Mouse (Mus musculus): ENCODE results near the gene Lrrn3. TPM values are rescaled to one million over a fixed set of nuclear protein-coding genes. Genes with fewer than 3 reads are reported as not detected.

The Lrrn3 gene
- polyA plus RNA-seq, 1 experiment from 2014 or later: 17.7 TPM

- Histone ChIP-seq H3K27ac (no peak overlapping the region), H3K4me1 (replicated peaks) (no peaks in the 10 kb centered on the region), H3K27me3 (ENCODE audit: insufficient read depth, poor library complexity, severe bottlenecking) (no peaks in the 10 kb centered on the region), H3K9me3 (no peaks in the 10 kb centered on the region), H3K36me3 (no peaks in the 10 kb centered on the region), H3K4me3 (no peak overlapping the region)
- DNase-seq (ENCODE audit: low spot score): no peak
- WGBS: 94% methylated on average over 4 of the region's 4 CpGs
These were observed 68.3 kb downstream of the Lrrn3 start for GRCm38 (mm10) chr12:41417961-41418360.

- DNase-seq (ENCODE audit: low spot score): no peak
- Histone ChIP-seq H3K4me1 (replicated peaks) (no peaks in the 10 kb centered on the region), H3K4me3 (no peak overlapping the region), H3K36me3 (no peaks in the 10 kb centered on the region), H3K27me3 (ENCODE audit: insufficient read depth, poor library complexity, severe bottlenecking) (no peaks in the 10 kb centered on the region), H3K27ac (no peak overlapping the region), H3K9me3 (no peaks in the 10 kb centered on the region)
- WGBS: 78% methylated on average over 3 of the region's 3 CpGs
These were observed 69.1 kb downstream of the Lrrn3 start for GRCm38 (mm10) chr12:41417099-41417498.

GRCm38 (mm10) chr12:41416635-41417034 lies 69.6 kb downstream of the Lrrn3 start:
- H3K9me3 ChIP-seq: no peaks in the 10 kb centered on the region
- no peaks in the 10 kb centered on the region for H3K27me3 ChIP-seq (ENCODE audit: insufficient read depth, poor library complexity, severe bottlenecking)
- H3K36me3 ChIP-seq: no peaks in the 10 kb centered on the region
- no peaks in the 10 kb centered on the region for H3K4me1 ChIP-seq (replicated peaks)
- H3K27ac ChIP-seq: no peak overlapping the region
- no peak for DNase-seq (ENCODE audit: low spot score)
- no peak overlapping the region for H3K4me3 ChIP-seq

GRCm38 (mm10) chr12:41409431-41409830 lies 76.8 kb downstream of the Lrrn3 start:
- Histone ChIP-seq H3K4me3 (no peak overlapping the region), H3K27me3 (ENCODE audit: insufficient read depth, poor library complexity, severe bottlenecking) (no peaks in the 10 kb centered on the region), H3K9me3 (no peaks in the 10 kb centered on the region), H3K36me3 (no peaks in the 10 kb centered on the region), H3K27ac (no peak overlapping the region), H3K4me1 (replicated peaks) (no peaks in the 10 kb centered on the region)
- 81% methylated on average over 3 of the region's 3 CpGs for WGBS
- no peak for DNase-seq (ENCODE audit: low spot score)

- DNase-seq (ENCODE audit: low spot score): no peak
- Histone ChIP-seq H3K27ac (no peak overlapping the region), H3K4me1 (replicated peaks) (no peaks in the 10 kb centered on the region), H3K4me3 (no peak overlapping the region), H3K27me3 (ENCODE audit: insufficient read depth, poor library complexity, severe bottlenecking) (no peaks in the 10 kb centered on the region), H3K36me3 (no peaks in the 10 kb centered on the region), H3K9me3 (no peaks in the 10 kb centered on the region)
- 77% methylated on average over 3 of the region's 3 CpGs for WGBS
These were observed 84.3 kb downstream of the Lrrn3 start for GRCm38 (mm10) chr12:41401923-41402322.

Data from hindbrain, embryonic 10.5 days (tissue).